Mouse (Mus musculus): Measurements from ENCODE around the gene Atp1b1. TPM values are rescaled to one million over a fixed set of nuclear protein-coding genes. Genes with fewer than 3 reads are reported as not detected.
A peak's percentile ranks its signal among the peaks of the same experiment; 100 is the strongest.

Gene Atp1b1
- polyA plus RNA-seq, 1 experiment from 2014 or later, result 184 TPM

DNA sequence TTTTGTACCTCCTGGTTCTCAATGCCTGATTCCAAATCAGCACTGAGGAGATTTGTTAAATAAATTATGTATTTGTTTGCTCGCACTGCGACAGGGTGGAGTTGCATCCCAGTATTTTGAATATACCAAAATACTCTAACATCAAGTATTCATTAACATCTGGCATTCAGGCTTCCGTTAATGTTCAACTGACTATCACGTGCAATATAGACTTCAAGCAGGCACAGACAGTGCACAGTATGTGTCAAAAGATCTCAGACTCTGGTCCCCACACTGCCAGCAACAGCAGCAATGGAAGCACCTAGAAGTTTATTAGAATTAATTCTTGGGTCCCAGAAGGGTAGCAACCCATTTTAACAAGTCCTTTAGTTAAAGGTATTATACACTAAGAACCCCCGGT lies 13.5 kb upstream of the Atp1b1 start:
- H3K9ac ChIP-seq (ENCODE audit: low read depth, low read length), result no peak overlapping the region
- H3K4me1 ChIP-seq (ENCODE audit: control insufficient read depth, insufficient read depth, low read length), result peaks cover 5% of the 10 kb centered on the region; the same call in 1 of the 2 replicates
- no peak overlapping the region for H3K4me2 ChIP-seq (ENCODE audit: low read depth, low read length)
- H3K27me3 ChIP-seq (replicated peaks; ENCODE audit: control insufficient read depth, insufficient read depth, low read length), result no peaks in the 10 kb centered on the region
- H3K4me3 ChIP-seq (ENCODE audit: low read length), result no peak overlapping the region
- H3K27ac ChIP-seq (ENCODE audit: low read length), result peak overlapping the region; percentile 75; the same call in 1 of the 2 replicates
- no peaks in the 10 kb centered on the region for H3K9me3 ChIP-seq (ENCODE audit: control insufficient read depth, low read length)
- no peaks in the 10 kb centered on the region for H3K36me3 ChIP-seq (ENCODE audit: control insufficient read depth, insufficient read depth, low read length)
- peak; percentile 52 for ATAC-seq
- 76% methylated on average over 5 of the region's 5 CpGs for WGBS

DNA sequence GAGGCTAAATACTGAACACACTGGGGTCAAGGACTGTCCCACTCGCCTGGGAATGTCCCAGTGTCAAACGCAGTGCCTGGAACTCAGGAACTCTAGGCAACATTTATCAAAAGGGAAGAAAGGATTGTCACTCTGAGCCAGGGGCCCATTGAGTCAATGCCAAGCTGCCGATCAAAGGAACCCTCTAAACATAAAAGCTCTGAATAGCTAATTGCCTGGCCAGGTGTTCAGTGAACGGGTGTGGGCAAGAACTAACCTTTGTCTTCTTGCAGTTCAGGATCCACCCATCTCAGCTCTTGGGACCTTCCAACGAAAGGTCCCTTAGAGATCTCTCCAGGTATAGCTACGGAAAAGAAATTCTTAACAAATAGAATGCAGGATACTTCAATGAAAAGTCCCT lies 12.8 kb upstream of the Atp1b1 start:
- H3K27ac ChIP-seq (ENCODE audit: low read length), result peak overlapping the region; percentile 75
- H3K4me3 ChIP-seq (ENCODE audit: low read length), result no peak overlapping the region
- H3K4me1 ChIP-seq (ENCODE audit: control insufficient read depth, insufficient read depth, low read length), result peaks cover 5% of the 10 kb centered on the region; the same call in 1 of the 2 replicates
- no peaks in the 10 kb centered on the region for H3K9me3 ChIP-seq (ENCODE audit: control insufficient read depth, low read length)
- H3K9ac ChIP-seq (ENCODE audit: low read depth, low read length), result no peak overlapping the region
- H3K4me2 ChIP-seq (ENCODE audit: low read depth, low read length), result 0 out of 2 replicates have a peak overlapping the region, but pooled peaks have one; percentile 4
- 48% methylated on average over 6 of the region's 6 CpGs for WGBS
- no peaks in the 10 kb centered on the region for H3K36me3 ChIP-seq (ENCODE audit: control insufficient read depth, insufficient read depth, low read length)
- ATAC-seq, result peak; percentile 71
- H3K27me3 ChIP-seq (replicated peaks; ENCODE audit: control insufficient read depth, insufficient read depth, low read length), result no peaks in the 10 kb centered on the region

DNA sequence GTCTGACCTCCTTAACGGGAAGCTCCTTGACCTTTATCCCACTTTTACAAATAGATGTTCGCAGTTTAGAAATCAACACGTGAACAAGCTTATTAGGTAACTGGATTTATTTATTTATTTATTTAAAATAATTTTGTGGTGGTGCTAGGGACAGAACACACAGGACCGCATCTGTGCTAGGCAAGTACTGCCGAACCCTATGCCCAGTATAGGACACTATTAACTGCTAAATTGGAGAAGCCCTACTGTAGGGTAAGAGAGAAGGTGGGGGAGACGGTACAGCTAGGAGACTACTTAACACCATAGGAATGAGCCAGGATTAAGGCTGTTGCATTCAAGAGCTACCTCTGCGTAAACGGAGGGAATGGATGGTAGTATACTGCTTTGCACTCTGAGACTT lies 10.2 kb upstream of the Atp1b1 start:
- 81% methylated on average over 8 of the region's 8 CpGs for WGBS
- no peaks in the 10 kb centered on the region for H3K9me3 ChIP-seq (ENCODE audit: control insufficient read depth, low read length)
- H3K9ac ChIP-seq (ENCODE audit: low read depth, low read length), result no peak overlapping the region
- H3K4me2 ChIP-seq (ENCODE audit: low read depth, low read length), result no peak overlapping the region
- ATAC-seq, result no peak
- no peak overlapping the region for H3K27ac ChIP-seq (ENCODE audit: low read length)
- 0 out of 2 replicates have a peak, but pooled peaks cover 6% of the 10 kb centered on the region for H3K4me1 ChIP-seq (ENCODE audit: control insufficient read depth, insufficient read depth, low read length)
- H3K4me3 ChIP-seq (ENCODE audit: low read length), result no peak overlapping the region
- H3K36me3 ChIP-seq (ENCODE audit: control insufficient read depth, insufficient read depth, low read length), result no peaks in the 10 kb centered on the region
- H3K27me3 ChIP-seq (replicated peaks; ENCODE audit: control insufficient read depth, insufficient read depth, low read length), result no peaks in the 10 kb centered on the region

DNA sequence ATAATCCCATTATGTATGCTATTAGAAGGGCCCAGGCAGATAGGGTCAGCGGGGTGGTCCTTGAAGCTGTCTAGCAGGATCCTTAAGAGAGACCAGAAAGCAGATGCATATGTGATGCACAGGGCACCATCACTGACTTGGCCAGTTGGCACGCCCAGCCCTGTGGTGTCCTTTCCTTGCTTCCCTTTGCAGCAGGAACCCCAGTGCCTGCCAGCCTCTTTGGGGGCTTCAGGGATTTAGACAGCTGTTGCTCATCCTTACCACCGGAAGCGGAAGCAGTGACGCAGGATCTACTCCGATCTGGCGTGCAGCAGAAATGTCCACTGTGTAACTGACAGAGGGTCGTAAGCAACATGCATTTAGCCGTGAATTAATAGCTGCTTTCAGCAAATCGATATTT lies 9.3 kb upstream of the Atp1b1 start:
- Histone ChIP-seq H3K36me3 (ENCODE audit: control insufficient read depth, insufficient read depth, low read length) (no peaks in the 10 kb centered on the region), H3K4me2 (ENCODE audit: low read depth, low read length) (no peak overlapping the region), H3K9me3 (ENCODE audit: control insufficient read depth, low read length) (no peaks in the 10 kb centered on the region), H3K4me3 (ENCODE audit: low read length) (no peak overlapping the region), H3K27me3 (replicated peaks; ENCODE audit: control insufficient read depth, insufficient read depth, low read length) (no peaks in the 10 kb centered on the region), H3K9ac (ENCODE audit: low read depth, low read length) (no peak overlapping the region), H3K27ac (ENCODE audit: low read length) (no peak overlapping the region), H3K4me1 (ENCODE audit: control insufficient read depth, insufficient read depth, low read length) (0 out of 2 replicates have a peak, but pooled peaks cover 6% of the 10 kb centered on the region)
- WGBS, result 92% methylated on average over 10 of the region's 10 CpGs
- ATAC-seq, result no peak

DNA sequence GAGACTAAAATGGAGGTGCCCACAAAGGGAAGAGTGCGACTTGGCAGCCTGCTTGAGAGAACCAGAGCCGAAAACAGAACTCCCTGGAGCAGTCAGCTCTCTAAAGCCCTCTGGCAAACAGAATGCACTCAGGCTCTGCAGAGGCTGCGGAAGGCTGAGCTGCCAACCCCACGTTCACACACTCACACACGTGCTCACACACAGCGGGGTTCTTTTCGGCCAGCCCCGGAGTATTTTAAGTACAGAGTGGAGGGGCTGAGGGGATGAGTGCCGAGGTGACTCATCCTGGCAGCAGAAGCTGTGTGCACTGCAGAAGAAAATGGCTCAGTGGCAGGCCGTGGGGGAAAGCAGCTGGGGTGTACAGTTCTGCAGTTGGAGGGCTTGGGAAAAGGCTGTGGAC lies 3.6 kb upstream of the Atp1b1 start:
- Histone ChIP-seq H3K27ac (ENCODE audit: low read length) (peak overlapping the region; percentile 76), H3K36me3 (ENCODE audit: control insufficient read depth, insufficient read depth, low read length) (no peaks in the 10 kb centered on the region), H3K4me2 (ENCODE audit: low read depth, low read length) (peak overlapping the region; percentile 52), H3K27me3 (replicated peaks; ENCODE audit: control insufficient read depth, insufficient read depth, low read length) (no peaks in the 10 kb centered on the region), H3K9me3 (ENCODE audit: control insufficient read depth, low read length) (no peaks in the 10 kb centered on the region), H3K4me1 (ENCODE audit: control insufficient read depth, insufficient read depth, low read length) (peaks cover 10% of the 10 kb centered on the region; the same call in 1 of the 2 replicates), H3K9ac (ENCODE audit: low read depth, low read length) (peak overlapping the region; percentile 61), H3K4me3 (ENCODE audit: low read length) (peak overlapping the region; percentile 1)
- no peak for ATAC-seq
- 24% methylated on average over 10 of the region's 10 CpGs for WGBS

DNA sequence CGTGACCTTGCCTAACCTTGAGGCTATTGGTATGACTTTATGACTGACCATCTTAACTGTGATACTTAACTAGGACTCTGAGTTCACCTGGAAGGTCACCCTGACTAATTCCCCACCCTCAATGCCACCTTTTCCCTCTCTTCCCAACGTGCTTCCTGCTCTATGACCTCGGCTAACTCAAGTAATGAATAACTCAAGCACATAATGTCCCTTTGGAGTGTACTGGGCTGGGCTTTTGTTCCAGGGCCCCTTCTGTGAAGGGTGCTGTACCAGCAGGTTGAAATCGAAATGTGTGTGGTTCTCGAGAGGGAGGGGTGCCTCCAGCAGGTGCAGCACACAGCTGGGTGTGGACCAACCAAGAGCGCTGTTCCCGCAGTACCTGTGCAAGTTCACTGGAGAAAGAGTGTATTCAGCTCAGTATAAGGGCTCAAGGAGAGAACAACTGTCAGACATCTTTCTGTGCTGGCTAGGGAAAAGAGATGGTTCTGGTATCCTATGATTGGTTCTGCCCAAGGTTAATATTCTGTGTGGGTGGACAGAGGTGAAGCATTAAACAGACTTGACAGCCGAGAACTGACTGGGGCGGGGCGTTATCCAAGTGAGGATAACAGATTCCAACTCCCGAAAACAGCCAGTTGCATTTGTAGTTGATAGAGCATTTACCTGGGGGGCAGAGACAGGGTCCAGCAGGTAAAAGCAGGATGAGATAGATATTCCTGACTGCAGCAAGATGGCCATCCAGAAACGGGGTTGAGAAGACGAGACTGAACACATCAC lies 3.0 kb upstream of the Atp1b1 start:
- H3K4me3 ChIP-seq (ENCODE audit: low read length), result peak overlapping the region; percentile 8

DNA sequence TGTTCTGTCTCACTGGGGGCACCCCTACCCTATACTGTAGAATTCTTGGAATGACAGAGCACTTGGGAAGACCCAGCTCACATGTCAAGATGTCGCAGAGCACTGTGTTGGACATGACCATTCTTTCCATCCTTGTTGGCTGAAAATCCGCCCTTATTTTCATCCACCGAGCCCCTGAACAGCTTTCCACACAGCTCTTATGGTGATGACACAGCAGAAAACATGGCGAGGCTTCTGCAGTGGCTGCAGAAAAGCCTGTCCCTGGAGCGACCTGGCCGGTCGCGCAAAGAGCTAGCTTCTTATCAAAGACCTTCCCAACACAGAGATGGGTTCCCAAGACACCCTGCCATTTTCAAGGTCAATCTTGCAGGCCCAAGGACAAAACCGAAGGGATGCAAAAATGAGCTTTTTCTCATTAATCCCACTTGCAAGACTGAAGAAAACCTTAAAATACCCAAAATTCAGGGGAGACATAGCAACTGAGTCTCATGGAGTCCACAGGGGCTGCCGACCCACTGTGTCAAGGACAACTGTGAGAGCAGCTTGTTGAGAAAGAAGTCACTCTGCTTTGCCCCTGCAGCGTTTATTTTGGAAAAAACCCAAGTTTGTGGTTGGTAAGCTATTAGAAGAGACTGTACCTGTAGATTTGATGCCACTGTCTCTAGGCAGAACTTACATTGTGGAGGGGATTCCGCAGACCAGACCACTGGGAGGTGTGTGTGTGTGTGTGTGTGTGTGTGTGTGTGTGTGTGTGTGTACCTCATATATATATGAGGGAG lies 1.2 kb upstream of the Atp1b1 start:
- WGBS, result 44% methylated on average over 12 of the region's 12 CpGs
- ATAC-seq, result no peak
- no peaks in the 10 kb centered on the region for H3K36me3 ChIP-seq (ENCODE audit: control insufficient read depth, insufficient read depth, low read length)
- peaks cover 5% of the 10 kb centered on the region; the same call in 1 of the 2 replicates for H3K4me1 ChIP-seq (ENCODE audit: control insufficient read depth, insufficient read depth, low read length)
- peak overlapping the region; percentile 89 for H3K9ac ChIP-seq (ENCODE audit: low read depth, low read length)
- H3K27me3 ChIP-seq (replicated peaks; ENCODE audit: control insufficient read depth, insufficient read depth, low read length), result no peaks in the 10 kb centered on the region
- peak overlapping the region; percentile 53 for H3K4me2 ChIP-seq (ENCODE audit: low read depth, low read length)
- peak overlapping the region; percentile 93 for H3K27ac ChIP-seq (ENCODE audit: low read length)
- peak overlapping the region; percentile 66 for H3K4me3 ChIP-seq (ENCODE audit: low read length)
- no peaks in the 10 kb centered on the region for H3K9me3 ChIP-seq (ENCODE audit: control insufficient read depth, low read length)

More for the DNA sequence above, 3.0 kb upstream of the Atp1b1 start:
- 50% methylated on average over 13 of the region's 13 CpGs for WGBS
- H3K27me3 ChIP-seq (replicated peaks; ENCODE audit: control insufficient read depth, insufficient read depth, low read length), result no peaks in the 10 kb centered on the region
- peak; percentile 72 for ATAC-seq
- peak overlapping the region; percentile 76 for H3K27ac ChIP-seq (ENCODE audit: low read length)
- H3K9me3 ChIP-seq (ENCODE audit: control insufficient read depth, low read length), result no peaks in the 10 kb centered on the region
- H3K36me3 ChIP-seq (ENCODE audit: control insufficient read depth, insufficient read depth, low read length), result no peaks in the 10 kb centered on the region
- H3K9ac ChIP-seq (ENCODE audit: low read depth, low read length), result peak overlapping the region; percentile 61
- peaks cover 10% of the 10 kb centered on the region; the same call in 1 of the 2 replicates for H3K4me1 ChIP-seq (ENCODE audit: control insufficient read depth, insufficient read depth, low read length)
- H3K4me2 ChIP-seq (ENCODE audit: low read depth, low read length), result peak overlapping the region; percentile 52

DNA sequence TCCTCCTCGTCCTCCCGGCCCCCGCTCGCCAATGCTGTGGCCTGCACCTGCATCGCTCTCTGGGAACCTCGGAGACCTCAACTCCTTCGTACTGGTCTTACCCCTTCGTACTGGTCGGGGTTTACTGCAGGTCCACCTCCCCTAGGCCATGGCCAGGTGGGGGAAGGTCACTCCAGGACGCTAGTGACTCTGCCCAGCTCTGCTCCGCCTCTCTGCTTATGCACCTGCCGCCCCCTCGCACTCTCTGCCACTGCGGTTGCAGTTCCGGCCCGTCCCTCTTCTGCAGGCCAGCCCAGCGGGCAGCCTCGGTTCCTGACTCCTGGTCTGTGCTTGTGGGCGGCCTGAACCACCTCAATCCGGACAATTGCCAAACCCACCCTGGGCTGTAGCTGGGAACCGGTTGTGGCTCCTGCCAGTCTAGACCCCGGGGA lies 481 bp upstream of the Atp1b1 start:
- H3K4me1 ChIP-seq (ENCODE audit: control insufficient read depth, insufficient read depth, low read length), result peaks cover 7% of the 10 kb centered on the region; the same call in 1 of the 2 replicates
- H3K27ac ChIP-seq (ENCODE audit: low read length), result peak overlapping the region; percentile 93
- peak; percentile 82 for ATAC-seq
- no peaks in the 10 kb centered on the region for H3K36me3 ChIP-seq (ENCODE audit: control insufficient read depth, insufficient read depth, low read length)
- WGBS, result 3% methylated on average over 22 of the region's 22 CpGs
- H3K4me2 ChIP-seq (ENCODE audit: low read depth, low read length), result peak overlapping the region; percentile 53
- H3K9me3 ChIP-seq (ENCODE audit: control insufficient read depth, low read length), result no peaks in the 10 kb centered on the region
- peak overlapping the region; percentile 66 for H3K4me3 ChIP-seq (ENCODE audit: low read length)
- peak overlapping the region; percentile 89 for H3K9ac ChIP-seq (ENCODE audit: low read depth, low read length)
- H3K27me3 ChIP-seq (replicated peaks; ENCODE audit: control insufficient read depth, insufficient read depth, low read length), result no peaks in the 10 kb centered on the region

Data from intestine, embryonic 16.5 days (tissue).